Mouse (Mus musculus) right cerebral cortex, adult 2 months (tissue): ENCODE data around the gene Nde1.
A peak's percentile ranks its signal among the peaks of the same experiment; 100 is the strongest.
"Not testable (repeated sequence)": the region's sequence is repeated elsewhere in the genome, so short reads cannot be mapped to it uniquely, and the experiment has no call there.

ENCODE experiments used
- DNase-seq, 2 experiments: peaks; one replicate each; pipeline ENCODE4 v3.0.0; 2021 to 2022; ENCODE audit warnings: low spot score in 2 of 2

Nde1 gene

GRCm38 (mm10) chr16:14162988-14163416, at the start of gene Nde1, which contains the start of gene Marf1:
Gene Nde1 (plus strand): TSS chr16:14163275.
Gene Marf1 (minus strand): TSS chr16:14163351.
- peak; percentile 72 to 78 for DNase-seq

- no peak for DNase-seq
Measured at GRCm38 (mm10) chr16:14117299-14117698, 45.8 kb upstream of the Nde1 start.

- DNase-seq: no peak
Measured at GRCm38 (mm10) chr16:14120941-14121340, 42.1 kb upstream of the Nde1 start.

- no peak for DNase-seq
Measured at GRCm38 (mm10) chr16:14121563-14121962, 41.5 kb upstream of the Nde1 start.

- DNase-seq: no peak
Measured at GRCm38 (mm10) chr16:14122586-14122985, 40.5 kb upstream of the Nde1 start.

- no peak for DNase-seq
Measured at GRCm38 (mm10) chr16:14123901-14124300, 39.2 kb upstream of the Nde1 start.

GRCm38 (mm10) chr16:14124709-14125108, 38.4 kb upstream of the Nde1 start:
- DNase-seq: no peak

GRCm38 (mm10) chr16:14125253-14125652, 37.8 kb upstream of the Nde1 start:
- DNase-seq: no peak

- DNase-seq: no peak
Measured at GRCm38 (mm10) chr16:14128977-14129376, 34.1 kb upstream of the Nde1 start.

GRCm38 (mm10) chr16:14130796-14131195, 32.3 kb upstream of the Nde1 start:
- no peak for DNase-seq

- no peak for DNase-seq
Measured at GRCm38 (mm10) chr16:14131376-14131775, 31.7 kb upstream of the Nde1 start.

GRCm38 (mm10) chr16:14131838-14132237, 31.2 kb upstream of the Nde1 start:
- no peak for DNase-seq

GRCm38 (mm10) chr16:14135014-14135413, 28.1 kb upstream of the Nde1 start:
- no peak for DNase-seq

- DNase-seq: no peak
Measured at GRCm38 (mm10) chr16:14137976-14138561, 25.0 kb upstream of the Nde1 start.

GRCm38 (mm10) chr16:14139106-14139505, 24.0 kb upstream of the Nde1 start:
- no peak for DNase-seq

- no peak for DNase-seq
Measured at GRCm38 (mm10) chr16:14143298-14143697, 19.8 kb upstream of the Nde1 start.

GRCm38 (mm10) chr16:14147712-14148111, 15.4 kb upstream of the Nde1 start:
- no peak for DNase-seq

GRCm38 (mm10) chr16:14151718-14152117, 11.4 kb upstream of the Nde1 start:
- no peak for DNase-seq

- DNase-seq: not testable (repeated sequence)
Measured at GRCm38 (mm10) chr16:14155638-14156037, 7.4 kb upstream of the Nde1 start.

- no peak for DNase-seq
Measured at GRCm38 (mm10) chr16:14156312-14156711, 6.8 kb upstream of the Nde1 start.

- no peak for DNase-seq
Measured at GRCm38 (mm10) chr16:14158536-14158935, 4.5 kb upstream of the Nde1 start.

GRCm38 (mm10) chr16:14158936-14159745, 3.9 kb upstream of the Nde1 start:
- peak; percentile 97 for DNase-seq

- DNase-seq: peak; percentile 84 to 88
Measured at GRCm38 (mm10) chr16:14159746-14160131, 3.3 kb upstream of the Nde1 start.
